Mouse (Mus musculus): ENCODE measurements around the gene Pde5a. TPM values are rescaled to one million over a fixed set of nuclear protein-coding genes. Genes with fewer than 3 reads are reported as not detected.

Pde5a gene
- polyA plus RNA-seq (2015; fragmentation: Nextera tagmentation; extraction: Ambion mirVana) = 1.3 and 1.8 TPM in 2 replicates

DNA sequence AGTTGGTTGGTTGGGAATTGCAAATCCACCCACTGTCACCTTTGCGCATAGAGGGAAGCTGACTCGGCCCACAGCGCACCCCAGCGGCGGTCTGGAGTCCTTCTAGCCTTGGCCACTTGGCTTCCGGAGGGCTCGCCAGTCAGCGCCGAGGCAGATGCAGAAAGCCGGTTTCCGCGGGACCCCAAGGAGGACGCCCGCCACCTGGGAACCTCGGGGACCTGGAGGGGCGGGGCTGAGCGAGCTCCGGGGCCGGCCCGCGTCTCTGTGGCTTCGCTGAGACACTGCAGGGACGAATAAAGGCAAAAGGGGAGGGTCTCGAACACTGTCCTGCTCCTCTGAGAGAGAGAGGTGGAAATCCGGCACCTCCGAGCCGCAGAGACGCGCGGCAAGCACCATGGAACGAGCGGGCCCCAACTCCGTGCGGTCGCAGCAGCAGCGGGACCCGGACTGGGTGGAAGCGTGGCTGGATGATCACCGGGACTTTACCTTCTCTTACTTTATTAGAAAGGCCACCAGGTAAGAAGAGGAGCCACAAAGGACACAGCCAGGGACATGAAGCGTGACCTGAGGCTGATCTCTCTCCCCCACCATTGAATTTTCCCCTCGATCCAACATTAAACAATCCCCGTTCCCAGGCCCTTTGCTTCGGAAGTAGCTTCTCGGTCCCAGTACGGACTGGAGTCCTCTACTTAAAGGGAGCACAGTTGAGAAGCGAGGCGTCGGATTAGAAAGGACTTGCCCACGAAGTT lies at the start of gene Pde5a:
Gene Pde5a (plus strand): TSS at position 96 of the 749 bp plus-strand sequence.

GRCm38 (mm10) chr3:122894772-122895171 lies 166.0 kb downstream of the Pde5a start, which contains the start of gene Fabp2:
Gene Fabp2 (plus strand): TSS chr3:122895072.

Other genes starting within 250 kb of the Pde5a start
- 5.8 and 7.4 TPM in 2 replicates for gene Fnbp1l, start 109.2 kb upstream of the Pde5a start, polyA plus RNA-seq (2015; fragmentation: Nextera tagmentation; extraction: Ambion mirVana)
- 0.17 TPM in 1 of 2 replicates, not detected in the other for gene Fabp2, start 166.1 kb downstream of the Pde5a start, polyA plus RNA-seq (2015; fragmentation: Nextera tagmentation; extraction: Ambion mirVana)
- gene Gm10959, start 190.4 kb downstream of the Pde5a start, polyA plus RNA-seq (2015; fragmentation: Nextera tagmentation; extraction: Ambion mirVana) = not detected in 2 replicates
- gene 1810037I17Rik, start 195.3 kb downstream of the Pde5a start, polyA plus RNA-seq (2015; fragmentation: Nextera tagmentation; extraction: Ambion mirVana) = 125 and 151 TPM in 2 replicates